Mouse (Mus musculus) right cerebral cortex, postnatal 14 days (tissue): Measurements from ENCODE around the gene Sumo3.

Experiments
- DNase-seq: peaks from one replicate; pipeline ENCODE4 v3.0.0; 2022

Sumo3 gene

DNA sequence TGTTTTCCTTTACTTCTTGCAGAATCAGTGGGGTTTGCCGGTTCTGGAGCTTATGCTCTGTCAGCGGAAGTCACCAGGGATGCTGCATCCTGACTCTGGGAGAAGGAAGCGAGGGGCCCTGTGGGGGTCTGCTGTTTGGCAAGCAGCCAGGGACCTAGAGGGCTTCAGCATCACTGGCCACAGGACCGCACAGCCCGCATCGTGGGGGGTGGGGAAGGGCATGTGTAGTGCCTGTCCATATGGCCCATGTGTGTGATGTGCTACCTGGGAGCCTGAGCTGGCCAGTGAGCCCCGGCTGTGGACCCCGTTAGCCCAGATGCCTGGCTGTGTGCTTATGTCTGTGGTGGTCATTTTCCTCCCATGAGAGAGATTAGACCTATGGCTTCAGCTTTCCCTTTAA, 16.1 kb upstream of the Sumo3 start:
- DNase-seq: no peak

DNA sequence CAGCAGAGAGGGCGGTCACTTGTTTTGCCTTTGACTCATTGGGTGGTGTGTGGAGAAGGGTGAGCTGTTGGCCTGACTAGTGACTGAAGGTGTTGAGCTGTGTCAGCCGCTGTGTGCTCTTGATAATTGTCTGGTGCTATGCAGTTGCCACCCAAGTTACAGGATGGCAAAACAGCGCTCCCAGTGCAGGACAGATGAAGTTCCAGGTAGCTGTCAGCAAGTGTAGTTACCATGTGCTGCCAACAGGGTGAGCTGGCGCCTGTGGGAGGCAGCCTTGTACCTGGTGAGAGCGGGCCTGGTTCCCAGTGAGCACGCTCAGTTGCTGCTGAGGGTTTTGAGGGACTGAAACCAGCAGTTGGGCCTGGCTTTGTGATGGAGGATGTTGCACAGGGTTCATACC, 15.1 kb upstream of the Sumo3 start:
- DNase-seq: peak; percentile 64

DNA sequence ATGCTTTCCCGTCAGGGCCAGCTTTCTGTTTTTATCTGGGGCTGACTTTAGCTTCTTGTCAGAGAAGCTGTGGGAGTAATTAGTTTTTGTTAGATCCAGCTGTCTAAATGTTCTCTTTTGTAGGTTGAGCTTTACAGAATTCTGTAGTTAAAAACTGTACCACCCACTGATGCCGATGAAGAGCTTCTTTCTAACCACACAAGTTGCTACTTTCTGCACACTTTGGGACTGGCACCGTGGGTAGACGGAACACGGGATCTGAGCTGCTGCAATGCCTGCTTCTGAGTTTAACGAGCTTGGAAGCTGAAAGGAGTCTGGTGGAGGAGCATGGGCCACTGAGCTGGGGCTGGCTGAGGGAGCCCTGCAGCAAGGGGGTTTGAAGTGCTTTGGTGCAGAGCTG, 14.4 kb upstream of the Sumo3 start:
- peak; percentile 44 for DNase-seq

DNA sequence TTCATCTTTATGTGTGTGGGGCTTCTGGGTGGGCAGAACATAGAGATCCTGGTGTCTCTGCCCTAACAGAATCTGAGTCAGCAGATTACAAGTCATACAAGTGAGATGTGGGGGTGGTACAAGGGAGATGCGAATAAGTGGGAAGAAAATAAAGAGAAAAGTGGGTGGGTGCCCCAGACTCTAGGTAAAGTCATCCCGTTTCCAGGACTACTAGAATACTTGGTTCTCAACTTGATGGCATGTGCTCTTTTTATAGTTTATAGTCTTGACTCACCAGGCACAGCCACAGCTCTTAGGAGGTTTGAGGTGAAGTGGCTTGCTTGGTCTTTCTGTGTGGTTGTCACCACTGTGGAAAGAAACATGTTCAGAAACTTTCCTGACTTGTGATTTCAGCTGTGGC, 9.8 kb upstream of the Sumo3 start:
- no peak for DNase-seq

DNA sequence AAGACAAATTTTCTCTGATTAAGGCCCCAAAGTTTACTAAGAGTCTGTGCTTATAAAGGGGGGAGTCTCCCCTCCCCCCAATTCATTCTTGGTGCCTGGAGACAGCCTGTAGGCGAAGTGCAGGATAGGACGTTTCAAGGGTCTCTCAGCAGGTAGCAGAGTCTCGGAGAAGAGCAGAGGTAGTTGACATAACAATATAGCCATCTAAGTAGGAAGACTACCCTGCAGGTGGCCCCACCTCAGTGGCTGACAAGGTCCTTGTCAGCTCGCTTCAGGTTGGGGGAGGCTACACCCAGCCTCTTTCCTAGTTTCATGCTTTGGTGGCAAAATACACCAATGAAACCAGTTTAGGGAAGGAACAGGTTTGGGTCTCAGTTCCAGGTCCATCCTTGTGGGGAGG, 2.9 kb upstream of the Sumo3 start:
- no peak for DNase-seq

DNA sequence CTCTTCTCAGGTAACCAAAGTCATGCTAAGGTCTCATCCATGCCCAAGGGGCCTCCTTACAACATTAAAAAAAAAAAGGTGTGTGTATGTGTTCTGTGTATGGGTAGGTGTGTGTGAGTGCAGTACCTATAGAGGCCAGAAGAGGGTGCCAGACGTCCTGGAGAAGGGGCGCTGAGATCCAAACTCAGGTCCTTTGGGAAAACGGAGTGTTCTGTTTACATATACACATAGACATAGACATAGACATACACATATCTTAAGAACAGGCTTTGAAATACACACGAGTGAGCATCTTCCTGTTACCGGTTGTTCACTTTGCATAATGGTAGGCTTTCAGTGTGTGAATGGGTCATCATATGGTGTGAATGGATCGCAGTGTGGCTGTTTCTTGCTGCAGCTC, 1.8 kb upstream of the Sumo3 start:
- no peak for DNase-seq

DNA sequence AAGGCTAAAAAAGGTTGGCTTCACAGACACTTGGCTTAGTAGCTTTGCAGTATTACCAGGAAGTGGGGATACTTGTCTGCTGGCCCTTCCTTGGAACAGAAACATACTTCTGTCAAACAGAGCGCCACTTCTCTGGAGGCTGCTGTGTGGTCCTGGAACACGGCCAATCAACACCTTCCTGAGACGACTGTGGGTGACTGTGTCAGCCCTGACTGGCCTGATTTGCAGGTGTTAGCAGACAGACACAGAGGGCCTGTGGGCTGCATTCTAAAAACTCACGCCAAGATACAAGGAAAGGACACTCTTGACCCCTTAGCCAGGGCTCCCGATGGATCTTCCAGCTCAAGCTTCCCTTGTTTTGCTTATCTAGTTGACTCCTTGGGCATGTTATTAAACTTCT, 939 bp upstream of the Sumo3 start:
- DNase-seq: no peak

DNA sequence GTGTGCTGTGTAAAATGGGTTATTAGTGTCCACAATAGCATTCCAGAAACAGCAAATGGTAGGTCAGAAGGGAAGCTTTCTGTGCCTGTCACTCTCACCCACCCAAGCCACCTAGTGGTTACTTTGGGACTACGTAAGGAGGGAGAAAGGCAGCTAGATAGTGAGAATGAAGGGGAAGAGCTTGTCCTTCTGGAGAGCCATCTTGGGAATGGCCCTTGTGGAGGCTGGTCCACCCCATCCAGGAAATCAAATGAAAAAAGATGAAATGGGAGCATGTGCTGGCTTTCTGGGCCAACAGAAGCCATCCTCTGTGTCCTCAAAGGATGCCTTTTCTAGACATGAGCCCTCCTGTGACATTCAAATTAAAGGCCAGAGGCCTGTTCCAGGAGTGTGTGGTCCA, 529 bp upstream of the Sumo3 start:
- DNase-seq: no peak

DNA sequence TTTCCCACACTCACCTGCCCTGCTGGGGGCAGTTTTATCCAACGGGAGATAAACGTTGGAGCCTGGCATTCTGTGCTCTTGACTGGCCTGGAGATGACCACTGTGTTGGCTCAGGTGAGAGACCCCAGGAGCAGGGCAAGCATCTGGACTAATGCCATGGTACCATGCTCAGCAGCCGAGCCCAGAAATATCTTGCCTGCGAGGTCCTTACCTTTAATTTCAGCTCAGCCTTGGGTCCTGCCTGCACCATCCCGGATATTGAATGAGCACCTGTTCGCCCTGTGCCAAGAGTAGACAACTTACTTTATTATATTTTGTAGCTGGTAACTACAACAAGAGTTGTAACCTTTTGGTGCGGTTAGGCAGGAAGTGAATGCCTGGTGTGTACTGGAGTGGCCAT, 958 bp downstream of the Sumo3 start:
- no peak for DNase-seq

DNA sequence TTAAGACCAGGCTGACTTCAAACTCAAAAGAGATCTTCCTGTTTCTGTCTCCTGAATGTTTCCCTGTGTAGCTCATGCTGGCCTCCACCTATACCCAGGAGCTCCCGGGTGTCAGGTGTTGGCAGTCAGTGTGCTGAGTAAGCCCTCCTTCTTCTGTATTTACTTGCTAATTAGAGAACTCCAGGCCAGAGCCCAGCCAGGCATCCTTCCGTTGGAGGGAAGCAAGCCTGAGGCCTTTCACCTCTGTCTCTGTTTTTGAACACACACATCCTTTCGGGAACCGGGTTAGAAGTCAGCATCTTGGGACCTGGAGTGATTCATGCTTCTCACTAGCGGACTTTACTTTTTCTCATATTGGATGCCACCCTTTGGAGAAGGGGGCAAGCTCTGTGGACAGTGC, 1.5 kb downstream of the Sumo3 start:
- DNase-seq: no peak

DNA sequence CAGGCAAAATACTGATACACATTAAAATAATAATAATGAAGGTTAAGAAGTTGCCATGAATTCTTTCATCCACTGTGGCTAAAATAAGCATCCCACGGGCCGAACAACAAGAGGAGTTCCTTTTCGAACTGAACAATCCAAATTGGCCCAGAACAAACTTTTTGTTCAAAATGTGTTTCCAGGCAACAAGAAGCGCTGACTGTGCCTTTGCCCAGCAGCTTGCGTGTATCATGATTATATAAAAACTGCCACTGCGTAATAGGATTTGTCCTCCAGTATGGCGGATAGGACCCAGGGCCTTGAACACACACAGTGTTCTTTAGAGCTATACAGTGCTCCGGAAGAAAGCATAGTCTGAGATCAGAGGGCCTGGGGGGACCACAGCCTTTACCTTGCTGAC, 2.7 kb downstream of the Sumo3 start:
- DNase-seq: no peak

DNA sequence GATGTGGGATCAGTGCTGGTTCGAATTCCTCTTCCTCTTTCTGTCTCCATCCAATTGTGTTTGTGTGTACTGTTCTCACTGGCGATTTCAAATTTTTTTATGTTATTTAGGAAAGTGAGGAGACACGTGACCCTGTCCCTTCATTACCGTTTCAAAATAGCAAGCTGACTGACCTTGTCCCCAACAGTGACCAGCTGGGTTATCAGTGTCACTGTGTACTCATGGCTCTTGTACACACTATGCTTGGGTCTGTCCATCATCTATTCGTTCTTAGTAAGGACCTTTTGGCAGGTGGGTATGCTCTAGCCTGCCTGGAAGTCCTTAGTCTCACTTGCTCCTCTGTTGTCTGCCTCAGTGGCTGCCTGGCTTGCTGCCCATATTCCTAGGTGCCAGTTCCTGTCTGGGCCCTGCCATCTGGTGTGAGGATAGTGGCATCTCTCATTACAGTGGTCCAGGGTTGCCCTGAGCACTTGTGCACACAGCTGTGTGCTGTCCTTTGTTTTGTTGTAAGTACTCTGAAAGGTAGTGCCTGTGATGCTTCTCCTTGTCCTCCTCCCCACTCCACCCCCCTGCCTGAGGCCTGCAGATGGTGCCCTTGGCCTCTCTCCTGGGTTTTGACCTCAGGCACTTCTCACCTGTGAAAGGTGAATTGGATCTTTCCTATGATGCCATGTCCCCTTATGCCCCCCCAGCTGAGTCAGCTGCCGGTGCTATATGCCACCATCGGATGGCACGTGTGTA, 4.5 kb downstream of the Sumo3 start:
- DNase-seq: no peak

DNA sequence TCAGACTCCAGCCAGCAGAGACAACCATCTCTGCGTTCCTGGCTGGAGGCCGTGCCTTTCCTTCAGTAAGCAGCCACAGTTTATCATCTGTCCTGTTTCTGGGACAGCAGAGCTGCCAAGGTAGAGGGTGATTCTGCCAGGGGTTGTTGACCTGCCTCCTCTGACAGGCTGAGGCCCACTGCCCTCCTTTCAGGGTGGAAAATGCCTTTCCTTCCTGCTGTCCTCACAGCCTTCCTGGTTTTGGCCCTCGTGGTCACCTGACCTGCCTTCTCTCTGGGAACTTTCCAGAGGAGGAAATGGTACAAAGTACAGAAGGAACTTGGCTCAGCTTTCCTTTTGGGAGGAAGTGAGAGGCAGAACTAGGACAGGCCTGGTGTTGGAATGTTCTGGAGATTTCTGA, 7.5 kb downstream of the Sumo3 start:
- no peak for DNase-seq

DNA sequence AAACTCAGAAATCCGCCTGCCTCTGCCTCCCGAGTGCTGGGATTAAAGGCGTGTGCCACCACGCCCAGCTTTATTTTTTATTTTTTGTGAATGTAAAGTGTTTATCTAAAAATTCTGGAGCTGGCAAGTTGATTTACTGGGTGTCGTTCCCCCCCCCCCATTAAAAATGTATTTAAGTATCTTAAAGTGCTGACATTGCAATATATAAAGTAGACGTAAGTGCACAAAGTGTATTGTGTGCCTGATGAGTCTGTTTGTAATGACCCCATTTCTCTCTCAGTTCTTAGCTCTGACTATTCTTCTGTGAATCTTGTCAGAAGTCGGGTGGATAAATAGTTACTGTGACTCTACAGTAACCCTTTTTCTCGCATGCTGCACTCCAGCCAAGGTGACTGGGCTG, 9.8 kb downstream of the Sumo3 start:
- no peak for DNase-seq

DNA sequence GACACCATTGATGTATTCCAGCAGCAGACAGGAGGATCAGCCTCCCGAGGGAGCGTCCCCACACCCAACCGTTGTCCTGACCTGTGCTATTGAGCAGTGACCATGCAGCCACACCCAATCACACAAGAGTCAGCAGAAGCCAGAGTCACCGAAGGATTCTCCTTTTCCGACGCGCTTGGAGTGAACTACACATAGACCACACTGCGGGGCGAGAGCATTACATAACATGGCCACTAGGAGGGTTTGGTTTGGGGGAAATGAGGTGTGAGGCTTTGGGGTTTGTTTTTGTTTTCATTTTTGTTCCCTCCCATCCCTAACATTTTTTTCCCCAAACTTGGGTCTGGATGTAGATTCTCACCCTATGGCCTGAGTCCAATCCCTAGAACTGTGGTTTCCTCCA, 10.3 kb downstream of the Sumo3 start:
- no peak for DNase-seq

DNA sequence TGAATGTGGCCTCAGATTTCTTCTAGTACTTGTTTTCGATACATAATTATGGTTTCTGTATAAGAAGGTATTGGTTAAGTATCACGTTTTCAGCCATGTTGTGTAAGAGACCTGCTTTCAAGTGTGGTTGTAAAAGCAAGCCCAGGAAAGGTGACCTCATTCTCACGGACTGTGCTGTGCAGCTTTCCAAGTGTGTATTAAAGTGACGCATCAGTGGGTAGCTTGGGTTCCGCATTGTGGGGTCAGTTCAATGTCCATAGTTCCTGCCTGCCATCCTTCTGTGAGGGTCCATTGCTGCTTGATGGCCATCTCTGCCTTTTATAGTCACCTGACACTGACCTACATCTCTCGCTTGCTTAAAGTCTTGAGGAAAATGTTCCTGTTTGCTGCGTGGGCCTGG, 11.0 kb downstream of the Sumo3 start:
- no peak for DNase-seq

DNA sequence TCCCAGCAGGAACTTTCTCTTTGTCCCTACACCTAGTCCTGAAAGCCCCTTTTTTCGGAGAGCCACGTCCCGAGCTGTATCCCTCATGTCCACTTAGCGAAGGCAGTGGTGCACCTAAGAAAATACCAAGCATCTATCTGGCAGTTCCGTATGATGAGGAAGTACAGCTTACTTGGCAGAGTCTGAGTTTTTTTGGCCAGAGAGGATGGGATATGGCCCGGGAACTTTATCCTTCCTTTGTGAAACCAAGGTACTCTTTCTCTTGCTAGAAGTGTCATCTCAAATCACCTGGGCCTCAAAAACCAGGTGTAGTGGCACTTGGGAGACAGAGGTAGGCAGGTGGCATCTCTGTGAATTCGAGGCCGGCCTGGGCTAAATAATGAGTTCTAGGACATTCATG, 15.6 kb downstream of the Sumo3 start:
- DNase-seq: no peak

DNA sequence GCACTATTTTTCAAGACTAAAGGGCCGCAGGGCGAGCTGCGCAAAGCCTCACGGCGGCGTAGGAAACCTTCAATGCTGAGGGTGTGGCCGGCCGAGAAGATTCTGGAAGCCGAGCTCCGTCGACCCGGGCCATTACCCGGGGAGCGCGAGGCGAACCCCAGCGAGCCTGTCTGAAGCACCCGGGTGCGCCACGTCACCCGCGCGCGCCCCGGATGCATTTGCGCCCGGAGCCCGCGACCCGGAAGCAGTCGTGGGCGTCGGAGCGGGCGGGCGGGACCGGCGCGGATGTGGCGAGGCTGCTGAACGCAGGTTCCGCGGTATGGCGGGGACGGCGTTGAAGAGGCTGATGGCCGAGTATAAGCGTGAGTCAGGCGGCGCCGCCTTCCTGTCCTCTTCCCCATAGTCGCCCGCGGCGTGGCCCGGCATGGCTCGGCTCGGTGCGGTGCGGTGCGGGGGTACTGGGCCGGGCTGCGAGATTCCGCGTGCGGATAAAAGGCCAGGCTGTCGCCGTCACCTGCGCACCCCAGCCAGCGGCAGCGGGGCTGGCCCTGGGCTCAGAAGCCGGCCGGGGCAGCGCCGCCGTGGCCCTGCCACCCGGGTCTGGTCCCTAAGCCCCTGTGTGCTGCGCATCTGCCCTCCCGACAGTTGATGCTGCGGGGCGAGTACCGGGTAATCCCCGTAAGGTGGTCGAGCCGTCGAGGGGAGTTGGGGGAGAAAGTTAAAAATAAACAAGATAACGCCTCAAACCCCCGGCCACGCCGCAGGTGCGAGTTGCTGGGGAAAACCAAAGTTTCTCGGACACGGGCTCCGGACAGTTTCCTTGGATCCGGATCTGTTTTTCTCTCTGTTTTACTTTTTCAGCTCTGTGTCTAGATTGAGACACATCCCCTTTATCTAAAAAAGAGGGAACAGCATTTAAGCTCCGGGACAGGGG, 16.4 kb downstream of the Sumo3 start, which contains the start of gene Ube2g2:
Gene Ube2g2, plus strand, starts transcription at position 221 of the 934 bp plus-strand sequence.
- peak; percentile 93 for DNase-seq

DNA sequence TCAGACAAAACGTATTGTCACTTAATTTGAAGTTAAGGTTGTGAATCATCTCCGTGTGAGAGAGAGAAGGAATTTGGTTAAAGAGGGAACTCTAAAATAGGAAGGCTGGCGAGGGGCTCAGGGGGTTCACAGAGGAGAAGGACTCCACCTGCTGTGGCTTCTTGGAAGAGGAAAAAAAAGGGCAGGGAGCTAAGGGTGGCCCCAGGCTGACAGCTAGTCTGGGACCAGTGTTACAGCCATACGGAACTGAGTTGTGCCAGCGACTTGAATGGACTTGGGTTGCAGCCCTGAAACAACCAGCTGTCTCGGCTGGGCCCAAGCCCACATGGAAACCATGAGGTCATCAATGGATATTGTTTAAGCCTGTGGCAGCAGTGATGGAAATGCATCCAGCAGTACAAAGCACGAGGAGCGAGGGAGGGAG, 17.2 kb downstream of the Sumo3 start:
- no peak for DNase-seq

DNA sequence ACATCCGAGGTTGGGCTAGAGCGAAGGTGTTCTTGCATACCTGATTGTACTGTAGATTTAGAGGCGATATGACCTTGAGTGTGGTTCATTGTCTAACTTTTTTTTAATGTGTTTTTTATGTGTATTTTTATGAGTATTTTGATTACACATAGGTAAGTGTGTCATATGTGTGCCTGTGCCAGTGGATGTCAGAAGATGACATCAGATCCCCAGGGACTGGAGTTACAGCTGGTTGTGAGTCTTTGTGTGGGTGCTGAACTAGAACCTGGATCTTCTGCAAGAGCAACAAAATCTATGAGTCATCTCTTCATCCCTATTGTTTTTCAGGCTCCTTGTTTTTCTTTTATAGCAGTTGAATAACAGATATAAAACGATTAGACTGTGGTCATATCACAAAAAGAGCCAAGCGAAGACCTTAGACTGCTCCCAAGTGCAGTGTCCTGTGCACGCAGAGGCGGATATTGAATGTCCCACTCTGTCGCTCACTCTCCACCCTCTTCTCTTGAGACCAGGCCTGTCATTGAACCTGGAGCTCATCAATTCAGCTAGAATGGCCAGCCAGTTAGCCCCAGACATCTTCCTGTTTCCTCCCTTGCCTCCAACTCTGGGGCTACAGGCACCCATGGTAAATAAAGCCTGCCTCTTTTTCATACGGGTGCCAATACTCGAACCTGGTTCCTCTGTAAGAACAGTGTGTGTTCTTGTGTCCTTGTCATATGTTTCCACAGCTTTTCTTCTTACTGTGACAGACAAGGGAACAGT, 17.9 kb downstream of the Sumo3 start:
- DNase-seq: no peak

DNA sequence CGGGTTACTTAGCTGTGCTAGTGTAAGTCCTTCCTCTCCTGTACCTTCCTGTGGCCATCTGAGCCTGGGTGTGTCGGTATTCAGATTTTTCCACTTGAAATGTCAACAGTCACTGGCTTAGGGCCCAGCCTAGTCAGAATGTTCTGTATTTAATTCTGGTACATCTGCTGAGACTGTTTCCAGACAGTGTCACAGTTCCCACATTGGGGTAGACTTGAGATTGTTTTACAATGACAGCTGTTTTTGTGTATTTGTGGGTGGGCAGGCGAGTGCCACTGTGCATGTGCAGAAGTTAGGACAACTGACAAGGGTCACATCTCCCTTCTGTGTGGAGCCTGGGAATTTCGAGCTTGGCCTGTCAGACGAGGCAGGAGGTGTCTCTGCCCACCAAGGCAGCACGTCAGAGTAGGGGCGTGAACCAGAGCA, 18.7 kb downstream of the Sumo3 start:
- DNase-seq: no peak

DNA sequence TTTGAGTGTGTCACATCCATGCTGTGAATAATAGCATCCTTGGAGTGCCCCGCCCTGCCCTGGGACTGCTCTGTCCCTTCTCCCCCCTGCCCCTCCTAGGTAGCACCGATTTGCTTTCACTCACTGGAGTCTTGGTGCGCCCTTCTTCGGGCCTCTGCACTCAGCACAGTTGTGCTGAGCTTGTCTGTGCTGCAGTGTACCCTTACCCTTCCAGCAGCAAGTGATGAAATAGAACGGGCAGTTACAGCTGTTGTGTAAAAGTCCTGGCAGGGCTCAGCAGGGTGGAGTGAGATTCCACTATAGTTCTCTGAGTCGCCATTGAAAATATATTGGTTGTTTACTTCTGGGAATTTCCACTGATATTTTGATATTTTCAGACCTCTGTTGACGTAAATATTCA, 20.1 kb downstream of the Sumo3 start:
- DNase-seq: no peak

DNA sequence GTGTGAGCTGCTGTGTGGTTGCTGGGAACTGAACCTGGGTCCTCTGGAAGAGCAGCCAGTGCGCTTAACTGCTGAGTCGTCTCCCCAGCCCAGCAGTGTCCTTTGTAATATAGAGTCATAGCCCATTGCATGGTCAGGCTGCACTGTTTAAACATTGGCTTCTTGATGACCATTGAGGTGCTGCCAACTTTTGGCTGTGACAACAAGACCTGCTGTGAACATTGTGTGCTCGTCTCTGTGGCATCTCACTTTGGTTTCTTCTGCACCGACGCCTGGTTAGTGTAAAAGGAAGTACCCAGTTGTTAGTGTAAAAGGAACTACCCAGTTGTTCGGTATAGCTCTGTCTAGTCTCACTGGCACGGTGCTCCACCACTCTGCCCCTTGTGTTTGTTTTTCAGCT, 20.7 kb downstream of the Sumo3 start:
- DNase-seq: no peak

DNA sequence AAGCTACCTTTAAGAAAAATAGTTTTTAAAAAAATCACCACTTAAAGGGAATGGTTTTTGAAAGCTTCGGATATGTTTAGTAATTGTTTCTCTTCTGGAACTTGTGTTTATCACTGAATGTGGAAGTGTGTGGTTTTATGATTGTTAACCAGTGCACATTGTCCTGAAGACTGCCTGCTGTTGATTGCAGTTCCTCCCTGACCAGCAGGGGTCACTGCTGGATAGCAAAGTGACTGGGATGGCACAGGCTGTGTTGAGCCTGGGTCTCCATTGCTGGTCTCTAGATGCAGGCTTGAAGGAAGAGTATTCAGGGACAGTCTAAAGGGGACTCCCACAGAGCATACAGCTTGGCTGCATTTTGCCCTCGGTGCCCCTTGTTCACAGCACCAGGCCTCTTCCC, 21.6 kb downstream of the Sumo3 start:
- DNase-seq: peak; percentile 81
